Mouse (Mus musculus) intestine, embryonic 14.5 days (tissue): ENCODE measurements around the gene Acly. TPM values are rescaled to one million over a fixed set of nuclear protein-coding genes. Genes with fewer than 3 reads are reported as not detected.

ENCODE experiments used
- ATAC-seq: fragments of 200-750 bp; cut with Nextera tagmentation; replicated peaks from 2 replicates; pipeline ENCODE4 v1.8.0; 2017; ENCODE audit warnings: low read depth, moderate number of reproducible peaks, moderate TSS enrichment, moderate library complexity; ENCODE audit not compliant: low FRiP score, low TSS enrichment
- DNase-seq: peaks from one replicate; pipeline ENCODE4 v3.0.0-alpha.2; 2018; ENCODE audit warnings: low spot score
- H3K27ac ChIP-seq: fragments of 300-500 bp; sonication (generic); 2 replicates; pipeline ENCODE4 v1.5.1; 2014; ENCODE audit warnings: low read depth, mild to moderate bottlenecking, control low read depth
- H3K27me3 ChIP-seq: fragments of 300-500 bp; sonication (generic); replicated peaks from 2 replicates; pipeline ENCODE4 v1.6.1; 2014; ENCODE audit warnings: low read length, control low read depth; ENCODE audit not compliant: control insufficient read depth, insufficient read depth
- H3K36me3 ChIP-seq: fragments of 300-500 bp; sonication (generic); 2 replicates; pipeline ENCODE4 v1.6.1; 2014; ENCODE audit warnings: low read length, control low read depth; ENCODE audit not compliant: control insufficient read depth, insufficient read depth
- H3K4me1 ChIP-seq: fragments of 300-500 bp; sonication (generic); replicated peaks from 2 replicates; pipeline ENCODE4 v1.6.1; 2014; ENCODE audit warnings: low read length, control low read depth, mixed read lengths; ENCODE audit not compliant: control insufficient read depth, insufficient read depth
- H3K4me2 ChIP-seq: fragments of 300-500 bp; sonication (generic); 2 replicates; pipeline ENCODE4 v1.6.1; 2014; ENCODE audit warnings: low read length
- H3K4me3 ChIP-seq: fragments of 300-500 bp; sonication (generic); 2 replicates; pipeline ENCODE4 v1.5.1; 2014; ENCODE audit warnings: low read depth, low read length, control low read depth, mixed read lengths
- H3K9ac ChIP-seq: fragments of 300-500 bp; sonication (generic); 2 replicates; pipeline ENCODE4 v1.6.1; 2014; ENCODE audit warnings: mild to moderate bottlenecking, low read length
- H3K9me3 ChIP-seq: fragments of 300-500 bp; sonication (generic); 2 replicates; pipeline ENCODE4 v1.6.1; 2016; ENCODE audit warnings: low read length, control low read depth; ENCODE audit not compliant: control insufficient read depth
- WGBS: fragments of 180-500 bp; shearing (Covaris S2); extraction: QIAGEN DNeasy Blood & Tissue Kit; methylation state at CpG from one replicate; pipeline ENCODE4 v1.1.7; 2014; 5-methylcytosine and 5-hydroxymethylcytosine counted together
- polyA plus RNA-seq: library from polyadenylated mRNA; unstranded; fragments of >200 nt; fragmentation: Nextera tagmentation; extraction: Ambion mirVana; gene quantifications from 2 replicates; pipeline ENCODE4 v1.2.1, GENCODE M21; 2014

Acly gene
- 164 and 177 TPM in 2 replicates for polyA plus RNA-seq

- WGBS: under 1% methylated on average over 54 of the region's 54 CpGs
- DNase-seq: peak; percentile 99
- peak; percentile 98 for ATAC-seq
- no peaks in the 10 kb centered on the region for H3K9me3 ChIP-seq
- peak within 1 kb of the TSS; percentile 86 for H3K4me3 ChIP-seq
- peak within 1 kb of the TSS; percentile 87 for H3K27ac ChIP-seq
- H3K4me2 ChIP-seq: peak within 1 kb of the TSS; percentile 81
- peaks cover 29% of the 10 kb centered on the region for H3K4me1 ChIP-seq
- peak within 1 kb of the TSS; percentile 87 for H3K9ac ChIP-seq
- no peaks in the 10 kb centered on the region for H3K27me3 ChIP-seq
- H3K36me3 ChIP-seq: peaks cover 14% of the 10 kb centered on the region
Measured at GRCm38 (mm10) chr11:100527458-100528374, at the start of gene Acly. Gene Acly, minus strand, starts transcription at chr11:100528000.

- H3K27ac ChIP-seq: no peak overlapping the region
- H3K4me2 ChIP-seq: peak overlapping the region; percentile 73; the same call in 1 of the 2 replicates
- no peaks in the 10 kb centered on the region for H3K9me3 ChIP-seq
- no peak overlapping the region for H3K4me3 ChIP-seq
- peaks cover 29% of the 10 kb centered on the region for H3K36me3 ChIP-seq
- no peak overlapping the region for H3K9ac ChIP-seq
- H3K4me1 ChIP-seq: peaks cover 5% of the 10 kb centered on the region; the same call in 1 of the 2 replicates
- peaks cover 7% of the 10 kb centered on the region; the same call in 1 of the 2 replicates for H3K27me3 ChIP-seq
- no peak for DNase-seq
- WGBS: 64% methylated on average over 21 of the region's 21 CpGs
- no peak for ATAC-seq
Measured at GRCm38 (mm10) chr11:100576256-100576655, 48.5 kb upstream of the Acly start.

DNA sequence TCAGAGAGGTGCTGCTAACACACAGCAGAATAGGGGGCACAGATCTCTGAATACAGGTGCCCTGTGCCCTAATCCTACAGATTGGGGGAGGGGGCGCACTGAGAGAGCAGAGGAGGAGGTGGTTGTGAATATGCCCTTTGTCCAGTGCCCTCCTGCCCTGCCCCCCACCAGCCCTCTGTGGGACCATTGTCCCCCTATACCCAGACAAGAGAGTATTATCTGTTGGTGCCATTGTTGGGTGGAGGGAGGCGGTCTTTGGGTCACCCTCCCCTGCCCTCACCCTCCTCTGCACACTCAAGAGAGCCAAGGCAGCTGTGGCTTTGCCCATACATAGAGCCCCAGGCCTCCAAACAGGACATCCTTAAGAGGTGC is 47.7 kb upstream of the Acly start:
- peak; percentile 14 for ATAC-seq
- H3K9ac ChIP-seq: peak overlapping the region; percentile 63

GRCm38 (mm10) chr11:100574708-100575483 is 47.1 kb upstream of the Acly start, which contains the start of gene Cnp:
Gene Cnp, plus strand, starts transcription at chr11:100574904.
- H3K4me1 ChIP-seq: peaks cover 12% of the 10 kb centered on the region; the same call in 1 of the 2 replicates
- peak within 1 kb of the TSS; percentile 63 for H3K9ac ChIP-seq
- H3K27ac ChIP-seq: peak within 1 kb of the TSS; percentile 73
- ATAC-seq (peak; percentile 67), DNase-seq (peak; percentile 84)
- WGBS: 2% methylated on average over 47 of the region's 47 CpGs
- peak within 1 kb of the TSS; percentile 73 for H3K4me2 ChIP-seq
- peaks cover 13% of the 10 kb centered on the region; the same call in 1 of the 2 replicates for H3K27me3 ChIP-seq
- H3K36me3 ChIP-seq: peaks cover 15% of the 10 kb centered on the region
- peak within 1 kb of the TSS; percentile 66 for H3K4me3 ChIP-seq
- H3K9me3 ChIP-seq: no peaks in the 10 kb centered on the region

More for the DNA sequence above, 47.7 kb upstream of the Acly start:
- H3K9me3 ChIP-seq: no peaks in the 10 kb centered on the region
- peaks cover 12% of the 10 kb centered on the region; the same call in 1 of the 2 replicates for H3K4me1 ChIP-seq
- peaks cover 13% of the 10 kb centered on the region; the same call in 1 of the 2 replicates for H3K27me3 ChIP-seq
- H3K4me2 ChIP-seq: peak overlapping the region; percentile 73
- 54% methylated on average over 2 of the region's 2 CpGs for WGBS
- peak overlapping the region; percentile 66 for H3K4me3 ChIP-seq
- H3K27ac ChIP-seq: peak overlapping the region; percentile 73; the same call in 1 of the 2 replicates
- DNase-seq: no peak
- peaks cover 21% of the 10 kb centered on the region for H3K36me3 ChIP-seq

DNA sequence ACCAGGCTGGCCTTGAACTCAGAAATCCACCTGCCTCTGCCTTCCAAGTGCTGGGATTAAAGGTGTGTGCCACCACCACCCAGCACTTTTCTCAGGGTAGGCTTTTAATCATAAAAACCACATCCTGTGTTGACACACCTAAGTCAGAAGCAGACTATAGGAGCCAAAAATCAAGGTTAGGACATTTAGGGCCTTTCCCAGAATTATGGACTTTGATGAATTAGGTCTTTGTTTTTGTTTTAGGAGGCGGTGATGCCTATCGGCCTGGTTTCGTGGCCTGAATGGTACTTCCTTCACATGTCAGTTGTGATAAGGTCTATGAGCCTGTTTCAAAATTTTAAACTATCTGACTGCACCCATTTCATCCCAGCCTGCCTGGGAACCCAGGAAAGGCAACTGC is 46.4 kb upstream of the Acly start:
- no peak overlapping the region for H3K9ac ChIP-seq
- H3K4me1 ChIP-seq: peaks cover 12% of the 10 kb centered on the region; the same call in 1 of the 2 replicates
- DNase-seq: no peak
- H3K4me2 ChIP-seq: peak overlapping the region; percentile 73
- peaks cover 13% of the 10 kb centered on the region; the same call in 1 of the 2 replicates for H3K27me3 ChIP-seq
- H3K36me3 ChIP-seq: peaks cover 8% of the 10 kb centered on the region
- peak overlapping the region; percentile 66; the same call in 1 of the 2 replicates for H3K4me3 ChIP-seq
- WGBS: 92% methylated on average over 3 of the region's 3 CpGs
- 0 out of 2 replicates have a peak overlapping the region, but pooled peaks have one; percentile 73 for H3K27ac ChIP-seq
- no peak for ATAC-seq
- H3K9me3 ChIP-seq: no peaks in the 10 kb centered on the region

DNA sequence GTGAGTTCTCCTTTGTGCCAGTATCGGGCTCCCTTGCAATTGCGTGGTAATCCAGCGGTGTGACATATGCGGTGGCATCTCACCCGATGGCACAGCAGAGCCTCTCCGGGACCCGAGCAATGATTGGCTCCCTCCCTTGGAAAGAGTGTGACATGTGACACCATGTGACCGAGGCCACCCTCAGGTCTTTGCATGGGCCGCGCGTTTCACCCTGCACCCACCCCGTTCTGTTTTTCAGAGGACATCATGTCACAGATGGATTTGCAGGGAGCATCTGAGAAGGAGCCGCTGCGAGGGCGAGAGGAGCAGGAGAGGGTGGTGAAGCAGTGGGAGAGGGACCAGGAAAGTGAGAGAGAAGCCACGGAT is 43.4 kb upstream of the Acly start:
- no peak overlapping the region for H3K9ac ChIP-seq
- no peaks in the 10 kb centered on the region for H3K9me3 ChIP-seq
- no peak overlapping the region for H3K27ac ChIP-seq
- peaks cover 12% of the 10 kb centered on the region; the same call in 1 of the 2 replicates for H3K4me1 ChIP-seq
- H3K4me2 ChIP-seq: peak overlapping the region; percentile 25
- peaks cover 13% of the 10 kb centered on the region; the same call in 1 of the 2 replicates for H3K27me3 ChIP-seq
- DNase-seq (no peak), ATAC-seq (no peak)
- 12% methylated on average over 16 of the region's 16 CpGs for WGBS
- 0 out of 2 replicates have a peak overlapping the region, but pooled peaks have one; percentile 4 for H3K4me3 ChIP-seq
- no peaks in the 10 kb centered on the region for H3K36me3 ChIP-seq

DNA sequence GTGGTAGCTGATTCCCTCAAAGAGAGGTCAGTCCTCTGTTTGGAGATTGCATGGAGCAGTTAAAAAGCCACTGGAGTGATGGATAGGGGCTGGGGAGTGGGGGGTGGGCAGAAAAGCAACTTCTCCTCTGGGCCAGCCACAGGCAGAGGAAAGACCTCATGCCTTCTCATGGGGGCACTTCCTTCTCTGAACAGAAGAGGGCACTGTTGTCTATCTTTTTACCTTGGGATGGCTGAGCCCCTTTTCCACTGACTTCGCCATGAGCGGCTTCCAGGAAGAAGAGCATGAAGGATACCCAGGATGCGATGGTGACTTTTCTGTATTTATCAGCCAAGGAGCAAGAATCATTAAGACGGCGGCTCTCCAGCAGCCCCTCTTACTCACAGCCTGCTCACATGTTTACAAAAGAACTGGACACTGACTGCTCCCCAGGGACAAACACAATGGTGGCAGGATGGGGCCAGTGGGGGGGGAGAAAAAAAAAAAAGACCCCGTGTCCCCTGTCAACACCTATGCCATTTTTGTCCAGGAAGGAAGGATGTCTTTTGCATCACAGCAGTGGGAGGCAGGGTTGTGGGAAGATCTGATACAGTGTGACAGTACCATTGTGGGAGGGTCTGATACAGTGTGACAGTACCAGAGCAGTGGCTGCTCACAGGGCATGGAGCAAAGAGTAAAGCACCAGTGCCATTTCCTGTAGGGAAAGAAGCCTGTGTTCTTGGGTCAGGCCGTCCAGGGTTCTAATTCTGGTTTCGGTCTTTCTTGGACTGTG is 42.8 kb upstream of the Acly start:
- H3K36me3 ChIP-seq: no peaks in the 10 kb centered on the region
- ATAC-seq (no peak), DNase-seq (peak; percentile 88)
- peaks cover 13% of the 10 kb centered on the region; the same call in 1 of the 2 replicates for H3K27me3 ChIP-seq
- WGBS: 12% methylated on average over 8 of the region's 8 CpGs
- H3K27ac ChIP-seq: no peak overlapping the region
- no peaks in the 10 kb centered on the region for H3K9me3 ChIP-seq
- H3K4me2 ChIP-seq: peak overlapping the region; percentile 25
- 0 out of 2 replicates have a peak overlapping the region, but pooled peaks have one; percentile 4 for H3K4me3 ChIP-seq
- peaks cover 10% of the 10 kb centered on the region; the same call in 1 of the 2 replicates for H3K4me1 ChIP-seq
- no peak overlapping the region for H3K9ac ChIP-seq
